In the genomic region with DNA sequence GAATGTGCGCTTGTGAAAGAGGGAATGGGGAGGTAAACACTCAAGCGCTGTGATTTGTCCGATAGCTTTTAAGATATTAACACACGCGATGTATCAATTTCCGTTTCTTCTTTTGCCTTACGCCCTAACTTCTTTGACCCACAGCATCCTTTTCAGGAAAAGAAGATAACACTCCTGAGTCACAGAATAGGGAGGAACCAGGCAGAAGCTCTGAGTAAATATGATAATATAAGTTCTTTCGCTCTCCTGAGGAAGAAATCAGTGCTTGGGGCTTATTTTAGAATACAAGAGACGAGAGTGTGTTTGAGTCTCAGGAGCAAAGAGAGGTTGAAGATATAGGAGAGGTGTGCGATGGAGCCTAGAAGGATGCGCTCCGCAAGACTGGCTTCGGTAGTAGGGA, we compare ENCODE assay signal across 8 mouse cellular contexts. TPM values are rescaled to one million over a fixed set of nuclear protein-coding genes. Genes with fewer than 3 reads are reported as not detected.
DNase-seq lines count a peak whose midpoint lies in the region; ATAC-seq and TF ChIP-seq lines count a peak whose summit lies in the region.

No protein-coding gene starts in this region.

- H3K4me3 ChIP-seq in lung, postnatal 0 days (ENCODE audit: low read depth, low read length): peak overlapping the region; percentile 41
- peak overlapping the region; percentile 39 for H3K4me3 ChIP-seq in forebrain, embryonic 11.5 days (ENCODE audit: low read depth, low read length)
- peak overlapping the region; percentile 44 for H3K4me3 ChIP-seq in limb, embryonic 12.5 days (replicated peaks)
- peak overlapping the region; percentile 57 for H3K4me3 ChIP-seq in small intestine, adult 2 months (ENCODE audit: low read depth, low read length)

- no peak for TF ChIP-seq POLR2A in small intestine, adult 2 months (IDR thresholded peaks at IDR 0.05; ENCODE audit: low read depth, low read length)

- H3K9ac ChIP-seq in lung, postnatal 0 days (replicated peaks; ENCODE audit: low read depth): no peak overlapping the region
- H3K9ac ChIP-seq in forebrain, embryonic 11.5 days (ENCODE audit: low read length): no peak overlapping the region
- H3K9ac ChIP-seq in limb, embryonic 12.5 days (replicated peaks): no peak overlapping the region

- no peaks in the 10 kb centered on the region for H3K36me3 ChIP-seq in lung, postnatal 0 days (ENCODE audit: insufficient read depth, low read length)
- no peaks in the 10 kb centered on the region for H3K36me3 ChIP-seq in forebrain, embryonic 11.5 days (ENCODE audit: control insufficient read depth, insufficient read depth, low read length)
- H3K36me3 ChIP-seq in limb, embryonic 12.5 days: no peaks in the 10 kb centered on the region
- H3K36me3 ChIP-seq in small intestine, adult 2 months (ENCODE audit: control insufficient read depth, insufficient read depth, low read length): no peaks in the 10 kb centered on the region

- H3K27me3 ChIP-seq in lung, postnatal 0 days (replicated peaks; ENCODE audit: insufficient read depth, low read length): 0 out of 2 replicates have a peak, but pooled peaks cover 10% of the 10 kb centered on the region
- peaks cover 12% of the 10 kb centered on the region for H3K27me3 ChIP-seq in forebrain, embryonic 11.5 days (ENCODE audit: control insufficient read depth, insufficient read depth, low read length)
- peaks cover 50% of the 10 kb centered on the region for H3K27me3 ChIP-seq in limb, embryonic 12.5 days
- H3K27me3 ChIP-seq in small intestine, adult 2 months (ENCODE audit: control insufficient read depth, insufficient read depth, low read length): peaks cover 8% of the 10 kb centered on the region; the same call in 1 of the 2 replicates

- DNase-seq in lung, postnatal 0 days (ENCODE audit: low spot score): no peak
- no peak for DNase-seq in lung, postnatal 25 days (ENCODE audit: low spot score)
- no peak for DNase-seq in forebrain, embryonic 11.5 days (ENCODE audit: low spot score)
- no peak for DNase-seq in retina, postnatal 1 day
- DNase-seq in cerebellum, postnatal 25 days: no peak
- no peak for DNase-seq in layer of hippocampus, adult 11-12 months (ENCODE audit: low spot score)

- H3K27ac ChIP-seq in lung, postnatal 0 days (ENCODE audit: low read length): no peak overlapping the region
- no peak overlapping the region for H3K27ac ChIP-seq in forebrain, embryonic 11.5 days (ENCODE audit: low read depth, low read length)
- H3K27ac ChIP-seq in limb, embryonic 12.5 days: no peak overlapping the region
- no peak overlapping the region for H3K27ac ChIP-seq in small intestine, adult 2 months (ENCODE audit: insufficient read depth, low read depth, low read length)

- no peak for TF ChIP-seq EP300 in lung, postnatal 0 days (IDR thresholded peaks at IDR 0.05)

- peak overlapping the region; percentile 64 for H3K4me2 ChIP-seq in lung, postnatal 0 days (replicated peaks; ENCODE audit: low read depth, low read length)
- H3K4me2 ChIP-seq in forebrain, embryonic 11.5 days (ENCODE audit: low read depth, low read length, severe bottlenecking): peak overlapping the region; percentile 66
- H3K4me2 ChIP-seq in limb, embryonic 12.5 days: peak overlapping the region; percentile 67

- no peak for ATAC-seq in lung, postnatal 0 days
- ATAC-seq in forebrain, embryonic 11.5 days (replicated peaks; ENCODE audit: low FRiP score): no peak
- no peak for ATAC-seq in limb, embryonic 12.5 days (ENCODE audit: insufficient number of reproducible peaks, insufficient read depth, low FRiP score, low TSS enrichment, low read depth)

- 12% methylated on average over 13 of the region's 13 CpGs for WGBS in lung, postnatal 0 days
- WGBS in forebrain, embryonic 11.5 days: 16% methylated on average over 13 of the region's 13 CpGs
- WGBS in limb, embryonic 12.5 days: 18% methylated on average over 13 of the region's 13 CpGs
- 12% methylated on average over 13 of the region's 13 CpGs for WGBS in small intestine, adult 2 months

- H3K9me3 ChIP-seq in lung, postnatal 0 days (ENCODE audit: low read length): no peaks in the 10 kb centered on the region
- H3K9me3 ChIP-seq in forebrain, embryonic 11.5 days (ENCODE audit: control insufficient read depth, low read length): no peaks in the 10 kb centered on the region
- no peaks in the 10 kb centered on the region for H3K9me3 ChIP-seq in limb, embryonic 12.5 days

- no peak for TF ChIP-seq CTCF in lung, postnatal 0 days (IDR thresholded peaks at IDR 0.05)
- no peak for TF ChIP-seq CTCF in small intestine, adult 2 months (IDR thresholded peaks at IDR 0.05; ENCODE audit: extremely low read depth, insufficient read length, insufficient replicate concordance, low read depth, low read length)

- no peaks in the 10 kb centered on the region for H3K4me1 ChIP-seq in lung, postnatal 0 days (ENCODE audit: insufficient read depth, low read depth, low read length)
- H3K4me1 ChIP-seq in forebrain, embryonic 11.5 days (replicated peaks; ENCODE audit: control insufficient read depth, insufficient read depth, low read length): peaks cover 8% of the 10 kb centered on the region
- H3K4me1 ChIP-seq in limb, embryonic 12.5 days (replicated peaks): peaks cover 11% of the 10 kb centered on the region; the same call in 1 of the 2 replicates
- H3K4me1 ChIP-seq in small intestine, adult 2 months (ENCODE audit: control insufficient read depth, insufficient read depth, insufficient read length, low read length): peaks cover 11% of the 10 kb centered on the region

RNA-seq across cellular contexts. Expression of a gene that starts 0.3 kb away (rescaled TPM):
- 0.16 and 0.25 TPM in 2 replicates for polyA plus RNA-seq in lung, postnatal 0 days (2015; fragmentation: Nextera tagmentation; extraction: Ambion mirVana)
- 8.3 and 9.6 TPM in 2 replicates for polyA plus RNA-seq in forebrain, embryonic 11.5 days (2014; fragmentation: Nextera tagmentation; extraction: Ambion mirVana)
- 0.26 and 0.39 TPM in 2 replicates for polyA plus RNA-seq in limb, embryonic 12.5 days (2016; fragmentation: Nextera tagmentation; extraction: Ambion mirVana)
- polyA plus RNA-seq in small intestine, adult 2 months (2012; rRNA removed): 0.79 and 1.2 TPM in 2 replicates

RNA-seq across cellular contexts. Expression of a gene that starts 37.8 kb away (rescaled TPM):
- 0.57 and 0.83 TPM in 2 replicates for polyA plus RNA-seq in lung, postnatal 0 days (2015; fragmentation: Nextera tagmentation; extraction: Ambion mirVana)
- polyA plus RNA-seq in forebrain, embryonic 11.5 days (2014; fragmentation: Nextera tagmentation; extraction: Ambion mirVana): not detected in 2 replicates
- polyA plus RNA-seq in limb, embryonic 12.5 days (2016; fragmentation: Nextera tagmentation; extraction: Ambion mirVana): 0.19 TPM in 1 of 2 replicates, not detected in the other
- 0.34 TPM in 1 of 2 replicates, not detected in the other for polyA plus RNA-seq in small intestine, adult 2 months (2012; rRNA removed)

RNA-seq across cellular contexts. Expression of a gene that starts 38.1 kb away (rescaled TPM):
- polyA plus RNA-seq in lung, postnatal 0 days (2015; fragmentation: Nextera tagmentation; extraction: Ambion mirVana): 61.6 and 69.9 TPM in 2 replicates
- 44.2 and 44.5 TPM in 2 replicates for polyA plus RNA-seq in forebrain, embryonic 11.5 days (2014; fragmentation: Nextera tagmentation; extraction: Ambion mirVana)
- 49.7 and 53.0 TPM in 2 replicates for polyA plus RNA-seq in limb, embryonic 12.5 days (2016; fragmentation: Nextera tagmentation; extraction: Ambion mirVana)
- 45.1 and 81.2 TPM in 2 replicates for polyA plus RNA-seq in small intestine, adult 2 months (2012; rRNA removed)

RNA-seq across cellular contexts. Expression of a gene that starts 39.7 kb away (rescaled TPM):
- polyA plus RNA-seq in lung, postnatal 0 days (2015; fragmentation: Nextera tagmentation; extraction: Ambion mirVana): 18.3 and 22.1 TPM in 2 replicates
- polyA plus RNA-seq in forebrain, embryonic 11.5 days (2014; fragmentation: Nextera tagmentation; extraction: Ambion mirVana): 77.3 and 85.4 TPM in 2 replicates
- 29.7 and 31.1 TPM in 2 replicates for polyA plus RNA-seq in limb, embryonic 12.5 days (2016; fragmentation: Nextera tagmentation; extraction: Ambion mirVana)
- 5.7 and 12.1 TPM in 2 replicates for polyA plus RNA-seq in small intestine, adult 2 months (2012; rRNA removed)
